Mouse (Mus musculus) C2C12 (cell line): ENCODE results near the gene Olfr172. TPM values are rescaled to one million over a fixed set of nuclear protein-coding genes. Genes with fewer than 3 reads are reported as not detected.

ENCODE experiments used
- H3K27me3 ChIP-seq: one replicate; pipeline ENCODE4 v1.6.1; 2011; ENCODE audit not compliant: control insufficient read depth, insufficient read depth, insufficient read length
- H3K36me3 ChIP-seq: one replicate; pipeline ENCODE4 v1.6.1; 2011; ENCODE audit not compliant: control insufficient read depth, insufficient read depth
- H3K4me3 ChIP-seq: one replicate; pipeline ENCODE4 v1.5.1; 2011; ENCODE audit warnings: mild to moderate bottlenecking, control low read depth; ENCODE audit not compliant: poor library complexity, insufficient read depth, severe bottlenecking
- H3K79me2 ChIP-seq: one replicate; pipeline ENCODE4 v1.6.1; 2011; ENCODE audit not compliant: control insufficient read depth, insufficient read depth
- H3K79me3 ChIP-seq: one replicate; pipeline ENCODE4 v1.6.1; 2011; ENCODE audit warnings: low read depth, control low read depth
- H3ac ChIP-seq: one replicate; pipeline ENCODE3; 2011; ENCODE audit warnings: low read depth; ENCODE audit not compliant: control insufficient read depth, insufficient read length
- CEBPB ChIP-seq: IDR thresholded peaks from one replicate; pipeline ENCODE4 v1.6.1; 2011; ENCODE audit warnings: low read depth, mild to moderate bottlenecking, control low read depth, moderate library complexity
- CTCF ChIP-seq: IDR thresholded peaks from one replicate; pipeline ENCODE4 v1.5.1; 2011; ENCODE audit not compliant: control insufficient read depth, insufficient read depth, insufficient read length
- FOSL1 ChIP-seq: IDR thresholded peaks from one replicate; pipeline ENCODE4 v1.8.0; 2011; ENCODE audit warnings: mild to moderate bottlenecking, low read length; ENCODE audit not compliant: poor library complexity, insufficient read depth, severe bottlenecking
- MAX ChIP-seq: IDR thresholded peaks from one replicate; pipeline ENCODE4 v1.6.1; 2011; ENCODE audit warnings: mild to moderate bottlenecking, control low read depth
- MYOD1 ChIP-seq: IDR thresholded peaks from one replicate; pipeline ENCODE4 v1.6.1; 2011; ENCODE audit warnings: low read depth; ENCODE audit not compliant: control insufficient read depth, insufficient read length
- MYOG ChIP-seq: IDR thresholded peaks from one replicate; pipeline ENCODE4 v1.6.1; 2011; ENCODE audit not compliant: control insufficient read depth, insufficient read length; ENCODE audit errors: extremely low read depth
- USF1 ChIP-seq: IDR thresholded peaks from one replicate; pipeline ENCODE4 v1.6.1; 2011; ENCODE audit warnings: low read depth, mild to moderate bottlenecking, control low read depth, moderate library complexity
- polyA plus RNA-seq: library from polyadenylated mRNA; unstranded; fragments of >200 nt; fragmentation: generic; extraction: Trizol; gene quantifications from one replicate; pipeline ENCODE4 v1.2.1, GENCODE M21; 2012; ENCODE audit warnings: missing spikeins

The Olfr172 gene
- polyA plus RNA-seq, 1 experiment, result not detected

GRCm38 (mm10) chr16:58740751-58741150 is 22.2 kb downstream of the Olfr172 start:
- Histone ChIP-seq H3K79me2 (no peaks in the 10 kb centered on the region), H3ac (no peak overlapping the region), H3K36me3 (peaks cover 4% of the 10 kb centered on the region), H3K27me3 (no peaks in the 10 kb centered on the region), H3K4me3 (no peak overlapping the region), H3K79me3 (no peaks in the 10 kb centered on the region)
- TF ChIP-seq USF1, result no peak
- no peak for TF ChIP-seq FOSL1
- TF ChIP-seq CTCF, result no peak
- TF ChIP-seq MYOD1, result no peak
- TF ChIP-seq MAX, result no peak
- no peak for TF ChIP-seq CEBPB
- TF ChIP-seq MYOG, result no peak

GRCm38 (mm10) chr16:58738800-58739199 is 24.2 kb downstream of the Olfr172 start:
- Histone ChIP-seq H3K79me2 (no peaks in the 10 kb centered on the region), H3ac (no peak overlapping the region), H3K36me3 (peaks cover 19% of the 10 kb centered on the region), H3K79me3 (no peaks in the 10 kb centered on the region), H3K27me3 (no peaks in the 10 kb centered on the region), H3K4me3 (no peak overlapping the region)
- TF ChIP-seq USF1 (no peak), MYOD1 (no peak), MAX (no peak), MYOG (no peak)

GRCm38 (mm10) chr16:58738205-58738604 is 24.8 kb downstream of the Olfr172 start:
- no peak overlapping the region for H3ac ChIP-seq
- no peaks in the 10 kb centered on the region for H3K27me3 ChIP-seq
- H3K79me2 ChIP-seq, result no peaks in the 10 kb centered on the region
- no peaks in the 10 kb centered on the region for H3K79me3 ChIP-seq
- peaks cover 25% of the 10 kb centered on the region for H3K36me3 ChIP-seq
- no peak overlapping the region for H3K4me3 ChIP-seq
- TF ChIP-seq MAX, result no peak
- TF ChIP-seq MYOG, result no peak
- no peak for TF ChIP-seq CTCF
- no peak for TF ChIP-seq FOSL1
- no peak for TF ChIP-seq USF1
- TF ChIP-seq CEBPB, result no peak
- no peak for TF ChIP-seq MYOD1

GRCm38 (mm10) chr16:58728176-58728671 is 34.8 kb downstream of the Olfr172 start:
- Histone ChIP-seq H3K36me3 (peaks cover 39% of the 10 kb centered on the region), H3K27me3 (no peaks in the 10 kb centered on the region), H3K79me3 (peaks cover 15% of the 10 kb centered on the region), H3K4me3 (peak overlapping the region; percentile 71), H3K79me2 (peaks cover 20% of the 10 kb centered on the region), H3ac (peak overlapping the region; percentile 70)
- TF ChIP-seq USF1 (no peak), CTCF (no peak), MYOD1 (no peak), FOSL1 (no peak), CEBPB (no peak), MAX (no peak), MYOG (no peak)

- H3K4me3 ChIP-seq, result peak within 1 kb of the TSS; percentile 71
- no peaks in the 10 kb centered on the region for H3K27me3 ChIP-seq
- H3K79me2 ChIP-seq, result peaks cover 20% of the 10 kb centered on the region
- TF ChIP-seq CEBPB (no peak), MYOD1 (no peak)
- peak within 1 kb of the TSS; percentile 70 for H3ac ChIP-seq
- peaks cover 15% of the 10 kb centered on the region for H3K79me3 ChIP-seq
- H3K36me3 ChIP-seq, result peaks cover 33% of the 10 kb centered on the region
Measured at GRCm38 (mm10) chr16:58727477-58728131, 35.4 kb downstream of the Olfr172 start, which contains the start of gene Cldnd1. Gene Cldnd1, plus strand, starts transcription at chr16:58727910.
